Comparison of ENCODE assay signal across 10 mouse cellular contexts in the genomic region with DNA sequence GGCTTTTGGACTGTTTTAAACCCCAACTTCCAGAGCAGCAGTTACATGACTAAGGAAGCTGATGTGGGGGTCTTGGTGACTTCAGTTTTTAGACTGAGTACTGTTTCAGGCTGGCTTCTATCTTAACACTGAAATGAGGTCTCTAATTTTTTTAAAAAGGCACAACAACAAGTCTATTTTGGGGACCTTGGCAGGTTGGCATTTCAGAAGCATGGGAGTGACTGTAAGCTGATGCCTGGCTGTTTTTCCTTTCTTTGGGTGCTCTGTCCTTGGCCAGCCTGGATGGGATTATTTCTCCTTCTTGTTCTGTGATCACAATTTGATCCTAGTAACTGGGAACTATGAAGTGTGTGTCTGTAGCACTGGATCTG.
A peak's percentile ranks its signal among the peaks of the same experiment; 100 is the strongest.
DNase-seq lines count a peak whose midpoint lies in the region; ATAC-seq and TF ChIP-seq lines count a peak whose summit lies in the region.
"Had no signal": no experiment of that assay in that cellular context is flagged by ENCODE, and none has a peak within 500 bp of the region (broad histone marks: within the 10 kb centered on the region; RNA-seq: fewer than 3 reads in every experiment).

No protein-coding gene starts in this region.

- no peaks in the 10 kb centered on the region for H3K9me3 ChIP-seq in lung, postnatal 0 days (ENCODE audit: low read length)
- no peaks in the 10 kb centered on the region for H3K9me3 ChIP-seq in stomach, embryonic 15.5 days
- H3K9me3 ChIP-seq: limb, embryonic 12.5 days had no signal

- peaks cover 4% of the 10 kb centered on the region; the same call in 1 of the 2 replicates for H3K4me1 ChIP-seq in lung, postnatal 0 days (ENCODE audit: insufficient read depth, low read depth, low read length)
- peaks cover 16% of the 10 kb centered on the region for H3K4me1 ChIP-seq in stomach, embryonic 15.5 days

- H3K4me2 ChIP-seq in lung, postnatal 0 days (replicated peaks; ENCODE audit: low read depth, low read length) = peak overlapping the region; percentile 44; the same call in 1 of the 2 replicates
- H3K4me2 ChIP-seq in stomach, embryonic 15.5 days = no peak overlapping the region
- H3K4me2 ChIP-seq: limb, embryonic 12.5 days had no signal

- H3K27me3 ChIP-seq in lung, postnatal 0 days (replicated peaks; ENCODE audit: insufficient read depth, low read length) = no peaks in the 10 kb centered on the region
- no peaks in the 10 kb centered on the region for H3K27me3 ChIP-seq in stomach, embryonic 15.5 days (replicated peaks)
- H3K27me3 ChIP-seq: limb, embryonic 12.5 days had no signal

- H3K36me3 ChIP-seq in lung, postnatal 0 days (ENCODE audit: insufficient read depth, low read length) = peaks cover 6% of the 10 kb centered on the region
- H3K36me3 ChIP-seq in stomach, embryonic 15.5 days = peaks cover 6% of the 10 kb centered on the region; the same call in 1 of the 2 replicates

- H3K4me3 ChIP-seq in gastrocnemius, adult 2 months = peak overlapping the region; percentile 68
- H3K4me3 ChIP-seq in lung, postnatal 0 days (ENCODE audit: low read depth, low read length) = peak overlapping the region; percentile 30
- no peak overlapping the region; the same call in 1 of the 2 replicates for H3K4me3 ChIP-seq in stomach, embryonic 15.5 days (replicated peaks)
- H3K4me3 ChIP-seq: limb, embryonic 12.5 days had no signal

- ATAC-seq in lung, postnatal 0 days = no peak
- ATAC-seq in stomach, embryonic 15.5 days (ENCODE audit: insufficient read depth, low FRiP score, low read depth) = no peak
- no peak for ATAC-seq in megakaryocyte progenitor cell, adult 5-6 weeks (replicated peaks; ENCODE audit: poor library complexity)

- H3K27ac ChIP-seq in gastrocnemius, adult 2 months = peak overlapping the region; percentile 95
- H3K27ac ChIP-seq in lung, postnatal 0 days (ENCODE audit: low read length) = peak overlapping the region; percentile 76
- H3K27ac ChIP-seq in stomach, embryonic 15.5 days = peak overlapping the region; percentile 40; the same call in 1 of the 2 replicates
- H3K27ac ChIP-seq: limb, embryonic 12.5 days had no signal

- intact Hi-C loops in gastrocnemius, adult 2 months (cut with DNase I) = no loop called here
- intact Hi-C loops in gastrocnemius, postnatal 14 days (cut with DNase I; ENCODE audit: low total_unique reads) = no loop called here

- peak; percentile 40 for DNase-seq in gastrocnemius, adult 2 months
- DNase-seq in gastrocnemius, postnatal 14 days = no peak
- no peak for DNase-seq in lung, postnatal 0 days (ENCODE audit: low spot score)
- no peak for DNase-seq in lung, postnatal 10 days
- peak; percentile 63 for DNase-seq in induced T-regulatory cell, adult 2 months (ENCODE audit: low read depth)
- DNase-seq in layer of hippocampus, adult 8-10 months (ENCODE audit: low spot score in 2 of 2) = no peak
- DNase-seq: cerebellum, adult 18-20 months had no signal

- H3K9ac ChIP-seq in lung, postnatal 0 days (replicated peaks; ENCODE audit: low read depth) = 0 out of 2 replicates have a peak overlapping the region, but pooled peaks have one; percentile 23
- H3K9ac ChIP-seq in stomach, embryonic 15.5 days = no peak overlapping the region
- H3K9ac ChIP-seq: limb, embryonic 12.5 days had no signal

- no peak for TF ChIP-seq EP300 in lung, postnatal 0 days (IDR thresholded peaks at IDR 0.05)

- no peak for TF ChIP-seq CTCF in gastrocnemius, adult 2 months (IDR thresholded peaks at IDR 0.05)
- no peak for TF ChIP-seq CTCF in lung, postnatal 0 days (IDR thresholded peaks at IDR 0.05)

Comparison
In these comparisons a context has a peak if more than half of its experiments do, and no peak if none do; other contexts are left out.
1. DNase-seq: peak in gastrocnemius, adult 2 months (single experiment) and induced T-regulatory cell, adult 2 months (single experiment); none in gastrocnemius, postnatal 14 days (single experiment), lung, postnatal 0 days (single experiment), lung, postnatal 10 days (single experiment) and layer of hippocampus, adult 8-10 months (0 of 2).
2. H3K27ac ChIP-seq: peak in every context shown above with its lines; median percentile 95 in gastrocnemius, adult 2 months; 76 in lung, postnatal 0 days; 40 in stomach, embryonic 15.5 days.